Mouse (Mus musculus) kidney, adult 11 months (tissue): ENCODE data around the gene Zfp3.

Source experiments
- DNase-seq: peaks from one replicate; pipeline ENCODE4 v3.0.0; 2022

The Zfp3 gene

DNA sequence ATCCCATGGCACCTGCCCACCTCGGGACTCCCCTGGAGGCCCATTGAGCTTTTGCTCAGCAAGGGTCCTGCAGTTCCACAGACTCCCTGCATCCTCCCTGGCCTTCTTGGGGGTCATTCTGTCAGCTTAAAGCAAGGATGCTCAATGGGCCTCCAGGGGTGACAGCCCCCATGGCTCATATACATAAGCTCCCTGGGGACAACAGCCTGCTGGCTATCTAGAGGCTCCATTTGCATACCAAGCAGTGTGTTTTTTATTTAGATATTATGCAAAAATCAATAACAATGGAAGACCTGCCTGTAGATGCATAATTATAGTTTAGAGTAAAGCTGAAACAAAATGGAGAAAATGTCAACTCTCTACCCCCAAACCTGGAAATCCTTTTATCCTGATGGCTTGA lies 45.0 kb downstream of the Zfp3 start:
- DNase-seq = no peak

DNA sequence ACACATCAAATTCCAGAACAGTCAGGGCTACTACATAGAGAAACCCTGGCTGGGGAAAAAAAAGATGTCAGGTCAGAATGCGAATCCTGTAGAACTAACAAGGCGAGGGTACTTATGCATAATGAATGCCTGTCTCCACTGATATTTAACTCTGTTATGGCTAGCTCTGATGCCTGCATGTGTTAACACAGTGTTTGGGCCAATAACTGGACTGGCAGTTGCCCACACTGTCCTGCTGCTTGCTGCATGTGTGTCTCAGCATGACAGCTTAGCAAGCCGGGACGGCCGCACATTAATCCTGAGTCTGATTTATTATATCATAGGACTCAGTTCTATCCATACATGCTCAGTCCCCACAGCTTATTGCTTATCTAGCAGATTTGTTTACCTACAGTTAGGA lies 47.0 kb downstream of the Zfp3 start:
- no peak for DNase-seq

DNA sequence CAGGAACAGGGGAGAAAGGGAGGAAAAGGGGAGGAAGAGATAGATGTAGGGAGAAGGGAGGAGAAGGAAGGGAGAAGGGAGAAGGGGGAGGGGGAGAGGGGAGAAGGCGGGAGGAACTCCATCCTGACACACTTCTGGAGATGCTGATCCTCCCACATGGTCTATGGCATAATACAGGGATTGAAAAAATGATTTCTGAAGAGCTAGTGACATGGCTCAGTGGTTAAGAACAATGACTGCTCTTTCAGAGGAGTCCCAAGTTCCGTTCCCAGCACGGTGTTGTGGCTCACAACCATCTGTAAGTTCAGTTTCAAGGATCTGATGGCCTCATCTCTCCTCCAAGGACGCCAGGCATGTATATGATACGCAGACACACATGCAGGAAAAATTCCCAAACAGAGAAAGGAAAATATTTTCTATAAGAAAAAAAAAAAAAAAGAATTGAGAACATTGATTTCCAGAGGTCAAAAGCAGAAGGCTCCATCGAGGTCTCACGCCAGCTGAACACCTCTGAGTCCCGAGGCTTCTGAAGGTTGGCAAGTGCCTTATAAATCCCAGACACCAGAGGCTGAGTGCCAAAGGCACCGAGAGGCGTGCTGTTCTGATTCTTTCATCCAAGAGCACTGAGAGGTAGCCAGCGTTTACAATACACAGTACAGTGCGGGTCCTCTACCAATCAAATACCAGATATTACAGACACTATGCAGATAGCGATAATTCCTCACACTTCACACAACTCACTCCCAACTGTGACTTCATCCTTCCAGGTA lies 47.6 kb downstream of the Zfp3 start:
- no peak for DNase-seq

DNA sequence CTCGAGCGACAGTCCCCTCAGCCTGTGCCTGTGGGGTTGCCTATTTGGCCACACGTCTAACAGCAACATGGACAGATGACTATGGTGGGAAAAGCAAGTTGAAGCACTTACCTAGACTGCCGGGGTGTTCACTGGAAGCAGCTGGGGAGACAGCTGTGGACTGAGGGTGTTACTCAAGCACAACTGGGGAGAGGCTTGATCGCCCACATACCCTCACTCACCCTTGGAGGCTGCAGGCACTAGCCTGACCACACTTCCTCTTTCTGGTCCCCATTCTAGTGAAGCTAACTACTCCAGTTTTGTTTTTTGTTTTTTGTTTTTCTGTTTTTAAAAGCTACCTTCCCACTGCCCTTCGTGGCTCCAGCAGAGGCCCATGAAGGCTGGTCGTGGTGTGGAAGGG lies 48.4 kb downstream of the Zfp3 start, which contains the start of gene Scimp:
Gene Scimp, minus strand, starts transcription at position 222 of the 400 bp plus-strand sequence.
- no peak for DNase-seq

DNA sequence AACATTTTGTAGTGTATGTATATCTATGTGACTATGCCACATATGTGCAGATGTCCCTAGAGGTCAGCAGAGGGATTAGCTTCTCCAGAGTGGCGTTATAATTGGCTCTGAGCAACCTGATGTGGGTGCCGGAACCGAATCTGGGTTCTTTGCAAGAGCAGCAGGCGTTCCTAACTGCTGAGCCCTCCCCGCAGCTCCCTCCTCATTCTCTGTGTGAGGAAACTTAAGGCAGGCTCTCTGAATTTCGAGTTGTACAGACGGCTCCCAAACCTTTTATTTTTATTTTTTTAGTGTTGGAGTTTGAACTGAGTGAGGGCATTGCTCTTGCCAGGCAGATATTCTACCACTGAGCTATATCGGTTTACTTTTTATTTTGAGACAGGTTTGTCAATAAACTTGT lies 51.1 kb downstream of the Zfp3 start:
- DNase-seq = no peak

DNA sequence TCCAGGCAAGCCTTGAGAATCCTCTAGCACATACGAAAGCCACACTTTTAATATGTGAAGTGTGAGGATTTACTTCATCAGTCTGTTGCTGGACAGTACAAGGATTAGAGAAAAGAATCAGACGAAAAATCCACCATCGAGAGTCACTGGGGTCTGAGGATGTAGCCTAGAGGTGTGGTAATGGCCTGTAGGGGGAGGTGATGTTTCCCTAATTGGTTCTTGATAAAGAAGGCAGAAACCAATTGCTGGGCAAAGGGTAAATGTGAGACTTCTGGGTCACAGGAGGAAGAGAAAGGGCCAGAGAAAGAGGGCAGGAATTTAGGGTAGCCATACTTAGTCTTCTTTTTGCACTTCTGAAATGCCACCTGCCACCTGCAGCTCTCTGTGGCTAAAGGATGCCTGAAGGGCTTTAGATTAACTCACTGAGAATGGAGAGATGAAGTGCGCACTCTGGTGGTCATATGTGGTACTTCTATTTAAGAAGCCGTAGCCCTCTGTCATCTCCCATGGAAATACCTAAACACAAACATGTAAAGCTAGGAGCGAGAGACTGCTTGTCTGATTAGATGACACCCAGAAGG lies 51.6 kb downstream of the Zfp3 start:
- peak; percentile 37 for DNase-seq

DNA sequence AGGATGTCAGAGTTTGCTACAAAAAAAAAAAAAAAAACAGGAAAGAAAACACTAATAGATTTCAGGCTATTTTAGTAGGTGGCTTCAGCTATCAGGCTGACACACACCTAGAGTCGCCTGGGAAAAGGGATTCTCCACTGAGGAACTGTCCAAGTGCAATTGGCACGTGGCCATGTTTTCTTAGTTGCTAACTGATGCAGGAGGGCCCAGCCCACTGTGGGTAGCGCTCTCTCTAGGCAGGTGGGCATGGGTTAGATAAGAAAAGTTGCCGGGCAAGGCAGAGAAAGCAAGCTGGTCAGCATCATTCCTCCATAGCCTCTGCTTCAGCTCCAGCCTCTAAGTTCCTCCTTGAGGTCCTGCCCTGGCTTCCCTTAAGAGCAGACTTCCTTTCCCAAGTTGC lies 52.8 kb downstream of the Zfp3 start:
- no peak for DNase-seq

DNA sequence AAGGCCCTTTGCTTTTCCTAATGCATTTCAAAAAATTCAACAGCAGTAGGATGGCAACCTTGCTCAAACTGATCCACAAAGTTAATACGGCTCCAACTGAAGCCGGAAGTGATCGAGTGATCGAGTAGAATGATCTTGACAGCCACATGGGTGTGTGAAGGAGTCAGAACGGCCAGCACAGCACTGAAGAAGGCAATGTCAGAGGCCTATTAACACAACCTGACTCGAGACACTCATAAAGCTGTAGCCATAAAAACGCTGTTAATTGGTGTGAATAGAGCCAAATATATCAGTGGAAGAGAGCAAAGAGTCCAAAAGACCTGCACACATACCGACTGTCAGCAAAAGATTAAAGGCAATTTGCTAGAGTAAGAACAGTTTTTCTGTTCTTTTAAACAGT lies 56.1 kb downstream of the Zfp3 start:
- no peak for DNase-seq

DNA sequence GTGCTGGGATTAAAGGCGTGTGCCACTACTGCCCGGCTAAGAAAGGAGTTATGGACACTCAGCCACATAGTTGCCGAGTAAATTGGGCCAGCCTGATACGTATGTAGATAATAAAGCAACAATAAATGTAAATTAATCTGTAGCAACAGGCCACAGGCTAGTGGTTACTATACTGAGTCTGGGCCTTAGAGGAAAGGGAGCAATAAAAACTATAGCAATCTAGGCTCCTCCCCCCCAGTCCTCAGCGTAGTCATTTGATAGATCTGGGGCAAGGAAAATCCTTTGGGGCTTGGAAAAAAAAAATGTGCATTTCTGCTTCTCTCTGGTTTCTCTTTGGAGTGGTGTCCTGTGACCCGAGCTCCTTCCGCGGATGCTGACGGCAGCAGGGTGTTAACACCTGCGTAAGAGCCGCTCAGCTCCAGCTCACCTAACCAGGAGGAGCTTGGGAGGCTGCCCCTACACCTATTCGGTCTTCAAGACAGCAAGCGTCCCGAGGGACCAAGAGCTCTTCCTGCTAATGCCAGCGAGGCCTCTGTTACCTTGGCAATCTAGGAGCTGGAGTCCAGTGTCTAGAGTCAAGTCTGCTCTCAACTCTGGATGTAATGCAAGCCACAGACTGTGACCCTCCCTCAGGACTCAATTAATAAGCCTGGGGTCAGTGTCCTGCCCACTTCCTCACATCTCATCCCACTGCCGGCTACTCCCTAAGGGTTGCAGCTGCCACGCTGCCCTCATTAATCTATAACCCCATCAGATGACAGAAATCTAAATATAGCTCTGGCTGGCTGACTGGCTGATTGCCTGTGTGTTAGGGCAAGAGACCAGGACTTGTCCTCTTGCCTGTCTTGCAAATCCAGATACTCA lies 58.0 kb downstream of the Zfp3 start:
- peak; percentile 83 for DNase-seq
